Mouse (Mus musculus) gastrocnemius, postnatal 10 days (tissue): ENCODE measurements at regions not wholly inside any gene's neighbourhood (a gene's known extent, or its start where the extent isn't known, plus 50 kb on each side); places are given as distances from the start of the nearest gene placed in this dataset.

Source experiments
- DNase-seq: peaks from one replicate; pipeline ENCODE4 v3.0.0; 2021; ENCODE audit warnings: mixed read lengths

GRCm38 (mm10) chr10:26434586-26434985, 58.8 kb upstream of the L3mbtl3 start:
- DNase-seq, result no peak

DNA sequence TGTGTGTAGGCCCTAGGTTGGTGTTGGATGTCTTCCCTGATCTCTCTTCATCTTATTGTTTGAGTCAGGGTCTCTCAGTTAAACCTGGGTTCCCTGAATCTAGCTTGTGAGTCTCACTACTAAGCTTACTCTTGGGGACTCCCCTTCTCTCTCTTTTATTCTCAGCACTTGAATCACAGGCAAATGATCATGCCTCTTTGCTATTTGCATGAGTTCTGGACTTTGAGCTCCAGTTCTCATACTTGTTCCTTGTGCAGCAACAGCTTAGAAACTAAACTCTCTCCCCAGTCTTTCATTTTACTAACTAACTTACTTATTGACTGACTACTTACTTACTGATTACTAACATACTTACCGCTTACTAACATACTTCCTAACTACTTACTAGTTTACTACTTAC, 64.9 kb upstream of the L3mbtl3 start:
- DNase-seq, result no peak

GRCm38 (mm10) chr10:26484311-26484710, 108.5 kb upstream of the L3mbtl3 start:
- DNase-seq, result no peak

DNA sequence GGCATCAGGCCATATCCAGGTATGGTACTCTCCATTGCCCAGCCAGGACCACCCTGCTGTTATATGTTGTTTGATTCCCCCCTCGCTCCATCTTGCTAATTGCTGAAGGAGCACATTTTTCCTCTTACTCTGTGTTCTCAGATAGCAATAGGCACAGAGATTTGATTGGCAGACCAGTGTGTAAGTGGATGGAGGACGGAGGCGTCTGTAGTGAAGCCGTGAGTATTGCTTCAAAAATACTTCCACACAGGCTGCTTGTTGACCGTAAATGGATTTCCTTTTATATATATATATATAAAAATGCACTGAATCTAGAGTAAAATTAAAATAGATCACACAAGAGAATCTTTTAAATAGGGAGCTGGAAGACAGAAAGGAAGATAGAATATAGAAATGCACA, 115.6 kb upstream of the L3mbtl3 start:
- no peak for DNase-seq

DNA sequence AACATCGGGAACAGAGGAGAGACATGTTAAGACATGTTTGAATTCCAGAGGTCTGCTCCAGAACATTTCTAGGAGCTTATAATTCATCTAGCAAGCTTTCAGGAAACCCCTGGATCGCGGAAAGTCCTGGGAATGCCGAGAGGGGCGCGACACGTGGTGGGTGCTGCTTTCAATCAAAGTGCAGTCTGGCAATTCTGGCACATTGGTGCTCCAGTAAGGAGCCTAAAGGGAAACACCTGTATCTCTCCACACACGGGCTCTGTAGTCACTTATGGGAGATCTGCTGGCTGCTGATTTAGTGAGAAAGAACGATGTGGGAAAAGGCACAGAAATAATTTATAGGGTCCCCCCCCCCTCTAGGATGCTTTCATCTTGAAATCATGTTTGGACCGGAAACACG, 116.4 kb upstream of the L3mbtl3 start:
- no peak for DNase-seq

DNA sequence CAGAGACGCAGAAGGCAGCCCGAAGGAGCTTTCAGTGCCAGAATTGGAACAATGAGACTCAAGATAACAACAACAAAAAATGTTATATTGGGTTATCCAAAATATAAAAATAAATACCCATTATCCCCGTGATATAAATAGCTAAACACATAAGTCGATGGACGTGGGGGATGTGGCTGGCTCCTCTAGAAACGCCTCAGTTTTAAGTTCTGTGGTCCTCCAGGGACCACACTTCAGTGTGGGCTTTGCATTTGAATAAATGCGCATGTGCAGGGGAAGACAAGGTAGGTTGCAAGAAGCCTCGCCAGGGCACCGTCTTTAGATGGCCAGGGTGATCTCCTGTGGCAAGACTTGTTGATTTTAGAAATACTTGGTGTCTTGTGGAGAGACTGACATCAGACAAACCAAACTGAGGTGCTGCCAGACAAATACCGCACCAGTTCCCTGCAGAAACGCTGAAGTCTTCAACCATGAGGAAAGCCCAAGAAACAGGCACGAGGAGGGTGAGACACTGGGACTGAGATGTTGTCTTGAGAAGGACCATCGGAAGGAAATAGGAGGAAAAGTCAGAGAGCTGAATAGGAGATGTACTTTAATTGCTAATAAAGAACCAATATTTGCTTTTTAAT, 117.2 kb upstream of the L3mbtl3 start:
- DNase-seq, result no peak

- no peak for DNase-seq
These were observed 118.0 kb upstream of the L3mbtl3 start for GRCm38 (mm10) chr10:26493801-26494200.

GRCm38 (mm10) chr10:26494380-26494781, 118.6 kb upstream of the L3mbtl3 start:
- peak; percentile 28 for DNase-seq

DNA sequence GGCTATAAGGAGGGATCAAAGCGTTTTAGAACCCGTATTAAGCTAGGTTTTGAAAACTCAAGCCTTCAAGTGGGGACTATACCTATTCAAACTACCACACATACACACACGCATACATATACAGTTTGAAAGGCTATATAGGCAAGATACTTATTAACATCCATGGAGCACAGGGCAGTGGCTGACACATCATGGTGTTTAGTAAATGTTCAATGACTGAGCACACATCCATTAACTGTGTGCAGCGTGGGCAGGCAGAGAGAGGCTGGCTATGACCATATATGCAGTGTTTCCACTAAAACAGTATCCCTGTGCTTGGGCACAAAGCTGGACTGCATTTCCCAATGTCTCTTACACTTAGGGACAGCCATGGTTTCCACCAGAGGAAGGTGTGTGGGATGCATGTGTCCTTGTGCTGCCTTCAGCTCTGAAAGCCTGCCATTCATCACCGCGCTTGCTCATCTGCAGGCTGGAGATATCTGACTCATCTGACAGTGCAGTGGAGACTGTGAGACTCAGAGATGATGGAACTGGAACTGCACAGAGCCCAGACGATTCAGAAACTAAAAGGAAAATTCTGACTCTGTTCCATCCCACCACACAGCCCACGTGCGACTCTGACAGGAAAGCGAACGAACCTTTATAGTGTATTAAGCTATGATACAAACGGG, 124.6 kb upstream of the L3mbtl3 start:
- DNase-seq, result no peak

DNA sequence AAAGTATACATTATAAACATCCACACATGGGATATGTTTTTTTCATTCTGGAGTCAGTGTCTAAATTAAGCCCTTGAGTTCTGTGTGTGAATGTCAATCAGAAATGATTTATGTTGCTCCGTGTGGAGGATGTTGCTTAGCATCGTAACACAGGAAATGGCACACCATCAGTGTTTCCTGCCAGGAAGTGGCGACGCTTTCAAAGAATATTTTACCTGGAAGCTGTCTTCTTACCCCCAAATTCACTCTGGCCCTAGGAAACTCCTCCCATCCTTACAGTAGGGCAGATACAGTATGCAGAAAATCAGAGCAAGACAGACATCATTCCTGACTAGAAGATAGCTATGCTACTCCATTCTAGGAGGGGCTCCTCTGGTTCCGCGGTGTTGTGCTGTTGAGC, 145.1 kb upstream of the L3mbtl3 start:
- no peak for DNase-seq

GRCm38 (mm10) chr10:26525848-26526546, 150.2 kb upstream of the L3mbtl3 start:
- DNase-seq, result no peak

- no peak for DNase-seq
These were observed 164.4 kb upstream of the L3mbtl3 start for GRCm38 (mm10) chr10:26540189-26540588.

- DNase-seq, result no peak
These were observed 168.3 kb upstream of the L3mbtl3 start for GRCm38 (mm10) chr10:26544061-26544460.

- no peak for DNase-seq
These were observed 169.0 kb upstream of the L3mbtl3 start for GRCm38 (mm10) chr10:26544796-26545195.

DNA sequence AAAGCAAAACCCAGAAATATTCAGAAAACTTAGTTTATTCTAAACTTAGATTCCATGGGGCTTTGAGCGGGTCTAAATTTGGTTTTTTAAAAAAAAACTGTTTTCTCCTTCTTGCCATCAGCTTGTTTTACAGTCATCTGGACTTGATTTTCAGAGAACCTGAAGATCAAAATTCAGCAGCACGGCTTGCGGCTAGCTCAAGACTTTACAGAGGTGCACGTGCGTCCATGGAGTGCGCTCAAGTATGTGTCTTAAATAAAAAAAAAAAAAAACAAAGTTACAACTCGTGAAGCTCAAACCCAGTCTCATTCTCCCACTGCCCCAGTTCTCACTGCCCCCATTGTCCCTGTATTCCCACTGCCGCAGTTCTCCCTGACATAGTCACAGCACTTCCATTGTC, 180.5 kb upstream of the L3mbtl3 start:
- no peak for DNase-seq

GRCm38 (mm10) chr10:26558118-26558517, 182.3 kb upstream of the L3mbtl3 start:
- no peak for DNase-seq

GRCm38 (mm10) chr10:26559323-26559722, 183.6 kb upstream of the L3mbtl3 start:
- DNase-seq, result no peak

- DNase-seq, result no peak
These were observed 184.7 kb upstream of the L3mbtl3 start for GRCm38 (mm10) chr10:26560456-26560855.

- DNase-seq, result peak; percentile 55
These were observed 188.7 kb upstream of the L3mbtl3 start for GRCm38 (mm10) chr10:26564462-26564861.

DNA sequence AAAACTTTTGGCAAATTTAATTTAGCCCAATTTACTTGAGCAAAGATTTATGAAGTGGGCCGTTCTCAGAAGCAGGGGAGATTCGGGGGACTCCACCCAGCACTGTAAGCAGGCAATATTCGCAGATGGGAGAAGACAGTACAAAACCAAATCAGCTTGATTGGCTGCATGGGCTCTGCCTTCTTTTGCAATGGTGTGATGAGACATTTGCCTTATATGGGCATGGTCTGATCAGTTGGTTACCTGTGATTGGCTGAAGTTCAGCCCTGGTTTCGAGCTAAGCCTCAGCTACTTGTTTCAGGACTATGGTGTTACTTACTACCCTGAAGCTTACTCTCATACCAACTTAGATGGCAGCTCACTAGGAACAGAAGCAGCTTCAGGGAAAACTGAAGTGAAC, 185.6 kb upstream of the Arhgap18 start:
- no peak for DNase-seq

DNA sequence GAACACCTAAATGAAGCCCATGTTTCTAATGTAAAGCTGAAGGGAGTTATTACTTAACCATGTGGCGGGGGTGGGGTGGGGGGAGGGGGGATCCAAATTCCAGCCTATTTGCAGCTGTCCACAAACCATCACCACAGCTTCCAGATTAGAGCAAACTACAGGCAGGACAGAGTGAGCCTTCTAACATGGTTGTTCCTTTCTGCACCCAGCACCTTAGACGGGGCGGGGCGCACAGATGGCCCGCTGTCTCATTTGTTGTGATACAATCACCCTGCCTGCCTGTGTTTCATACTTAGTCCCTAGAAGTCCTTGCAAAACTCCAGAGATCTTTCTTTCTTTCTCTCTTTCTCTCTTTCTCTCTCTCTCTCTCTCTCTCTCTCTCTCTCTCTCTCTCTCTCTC, 182.8 kb upstream of the Arhgap18 start:
- DNase-seq, result no peak

- no peak for DNase-seq
These were observed 181.8 kb upstream of the Arhgap18 start for GRCm38 (mm10) chr10:26571377-26571776.

DNA sequence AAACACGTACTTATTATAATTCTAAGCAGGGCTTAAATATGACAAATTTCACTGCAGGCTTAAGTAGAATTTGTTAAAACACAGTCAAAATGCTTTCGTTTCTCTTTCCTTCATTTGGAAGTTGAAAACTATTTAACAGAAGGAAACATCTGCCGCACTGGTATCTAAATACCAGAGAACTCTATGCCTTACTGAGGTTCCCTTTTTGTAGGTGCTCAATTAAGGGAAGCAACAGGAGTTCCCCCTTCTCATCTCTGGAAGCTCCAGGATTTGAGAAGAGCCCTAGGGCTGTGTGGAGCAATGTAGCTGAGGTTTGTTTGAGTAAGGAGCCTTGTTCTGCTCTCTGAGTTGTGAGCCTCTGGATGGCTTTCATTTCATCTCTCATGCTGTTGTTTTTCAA, 177.1 kb upstream of the Arhgap18 start:
- no peak for DNase-seq

DNA sequence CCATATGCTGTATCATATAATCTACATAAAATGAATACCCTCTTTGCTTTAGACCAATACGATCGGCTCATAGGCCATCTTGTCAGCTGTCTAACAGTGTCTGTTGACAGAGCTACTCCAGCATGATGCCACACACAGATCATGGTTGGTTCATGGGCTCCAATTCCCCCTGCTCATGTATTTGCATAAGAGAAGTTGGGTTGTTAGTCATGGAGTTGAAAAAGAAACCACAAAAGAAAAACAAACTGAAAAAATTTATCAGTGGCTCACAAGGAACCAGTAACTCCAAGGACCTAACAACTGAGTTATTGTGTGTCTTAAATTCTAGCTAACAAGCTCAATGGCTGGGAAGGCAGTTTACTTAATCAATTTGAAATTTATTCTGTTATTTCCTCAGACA, 176.1 kb upstream of the Arhgap18 start:
- no peak for DNase-seq
